Mouse (Mus musculus) erythroid progenitor cell, adult 5-6 weeks (primary cell): ENCODE results near the gene Bud23. TPM values are rescaled to one million over a fixed set of nuclear protein-coding genes. Genes with fewer than 3 reads are reported as not detected.

ENCODE experiments used
- ATAC-seq: replicated peaks from 2 replicates; pipeline ENCODE4 v1.8.0; 2016; ENCODE audit warnings: moderate number of reproducible peaks, mild to moderate bottlenecking, moderate TSS enrichment, inconsistent platforms; ENCODE audit not compliant: poor library complexity, low FRiP score, severe bottlenecking
- total RNA-seq, 2 experiments: library from RNA; stranded (forward) in 1 of 2; stranded (reverse) in 1 of 2; fragments of 150-400 nt in 1 of 2; fragments of 186-747, 209-891 nt in 1 of 2; gene quantifications; 2 replicates each; pipeline versions ENCODE4 v1.2.3 to v1.2.4; 2015 to 2017; ENCODE audit warnings: low replicate concordance in 2 of 2

Bud23 gene
- total RNA-seq, 2 experiments from 2014 or later = 7.6 to 34.8 TPM

DNA sequence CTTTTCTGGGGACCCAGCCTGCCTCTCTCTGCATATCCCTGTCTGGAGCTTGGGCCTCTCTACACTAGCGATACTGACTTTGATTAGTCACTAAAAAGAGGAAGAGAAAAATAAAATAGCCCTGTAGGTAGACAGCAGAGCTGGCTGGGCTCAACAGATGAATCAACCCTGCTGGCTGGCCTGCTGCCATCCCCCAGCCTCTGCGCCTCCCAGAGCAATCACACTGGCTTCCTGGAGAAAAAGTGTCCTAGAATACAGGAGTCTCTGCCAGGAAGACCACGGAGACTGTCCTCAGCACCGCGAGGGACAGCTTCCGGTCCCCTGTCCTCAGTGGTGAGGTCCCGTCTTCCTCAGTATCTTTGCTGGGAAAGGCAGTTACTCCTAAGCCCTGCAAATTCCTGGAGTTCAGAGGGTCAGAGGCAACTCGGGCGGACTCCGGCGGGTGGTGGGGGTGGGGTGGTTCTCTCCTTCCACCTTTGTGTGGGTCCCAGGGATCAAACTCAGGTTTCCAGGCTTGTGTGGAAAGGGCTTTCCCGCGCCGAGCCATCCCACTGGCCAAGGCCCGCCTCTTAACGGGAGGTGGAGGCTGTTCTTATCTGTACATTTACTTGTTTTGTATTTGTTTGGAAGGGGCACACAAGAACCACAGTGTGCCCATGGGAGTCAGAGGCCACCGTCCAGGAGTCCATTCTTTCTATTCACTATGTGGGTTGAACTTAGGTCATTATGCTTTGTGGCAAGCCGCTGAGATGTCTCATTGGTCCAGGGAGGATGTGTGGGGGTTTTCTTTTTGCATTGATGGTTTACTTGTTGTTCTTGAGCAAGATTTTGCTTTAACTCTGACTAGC is 35.5 kb downstream of the Bud23 start:
- no peak for ATAC-seq

DNA sequence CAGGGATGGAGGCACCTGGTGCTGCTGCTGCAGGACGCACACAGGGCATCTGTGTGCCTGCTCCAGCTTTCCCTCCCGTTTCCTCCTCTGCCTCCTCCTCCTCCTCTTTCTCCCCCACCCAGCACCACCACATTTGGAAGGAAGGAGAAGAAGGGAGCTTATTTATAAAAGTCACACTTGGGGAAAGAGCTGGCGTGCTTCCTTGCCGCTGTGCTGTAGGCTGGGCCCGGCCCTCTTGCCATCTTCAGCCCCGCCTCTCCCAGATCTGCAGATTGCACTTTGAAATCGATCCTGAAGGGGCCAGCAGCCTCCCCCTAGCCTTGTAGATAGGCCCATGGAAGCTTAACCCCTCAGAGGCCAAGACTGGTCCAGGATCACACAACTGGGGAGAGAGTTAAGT is 38.9 kb downstream of the Bud23 start:
- ATAC-seq = no peak

DNA sequence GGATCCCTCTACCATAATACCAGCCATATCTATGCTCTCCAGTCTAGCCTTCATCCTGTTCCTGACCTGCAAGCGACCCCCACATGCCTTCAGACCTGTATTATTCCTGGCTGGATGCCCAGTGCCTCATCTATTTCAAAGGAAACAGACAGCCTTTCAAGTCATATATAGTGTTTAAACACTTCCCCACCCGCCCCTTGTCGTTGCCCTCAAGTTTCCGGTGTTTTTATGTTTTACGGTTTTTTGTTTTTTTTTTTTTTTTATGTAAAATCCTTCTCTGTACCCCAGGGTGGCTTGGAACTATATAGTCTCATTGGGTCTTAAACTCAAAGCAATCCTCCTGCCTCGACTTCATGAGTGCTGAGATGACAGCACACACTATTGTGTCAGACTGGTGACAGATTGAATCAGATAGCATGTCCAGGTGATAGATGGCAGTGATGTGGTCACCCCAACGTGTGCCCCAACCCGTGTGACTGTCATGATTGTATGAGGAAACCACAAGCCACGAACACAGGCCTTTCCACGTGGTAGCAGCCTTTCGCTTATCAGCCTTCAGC is 40.0 kb downstream of the Bud23 start:
- ATAC-seq = no peak

DNA sequence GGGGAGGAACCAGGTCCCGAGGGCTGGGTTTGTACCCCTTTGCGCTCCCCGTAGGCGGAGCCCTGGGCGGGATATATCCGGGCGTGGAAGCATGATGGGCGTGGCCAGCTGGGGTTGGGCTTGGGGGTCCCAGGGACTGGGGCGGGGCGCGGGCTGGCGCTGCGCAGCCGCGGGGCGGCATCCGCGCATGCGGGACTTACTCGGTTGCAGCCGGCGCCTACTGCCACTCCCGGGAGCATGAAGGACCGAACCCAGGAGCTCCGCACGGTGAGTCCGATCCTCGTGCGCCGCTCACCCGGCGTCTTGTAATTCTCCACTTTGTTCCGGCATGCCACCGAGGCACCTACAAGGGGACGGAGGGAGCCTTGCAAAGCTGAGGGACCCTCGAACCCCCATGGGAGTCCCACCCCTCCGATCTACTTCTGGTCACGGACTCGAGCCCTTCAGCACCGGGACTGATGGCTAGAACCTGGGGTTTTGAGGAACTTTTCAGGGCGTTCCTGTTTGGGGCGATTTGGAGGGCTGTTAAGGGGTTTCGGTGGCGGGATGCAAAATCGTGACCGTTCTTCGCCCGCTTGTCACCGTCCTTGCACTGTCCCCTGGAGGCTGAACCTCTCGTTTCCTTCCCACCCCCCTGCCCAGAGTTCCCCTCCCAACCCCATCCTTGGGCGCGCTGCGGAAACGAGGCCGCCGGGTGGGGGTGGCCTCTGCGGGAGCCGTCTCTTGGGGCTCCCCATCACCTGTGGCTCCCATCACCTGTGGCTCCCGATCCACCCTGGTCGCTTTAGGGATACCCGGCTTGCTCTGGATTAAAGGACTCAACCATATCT is 41.2 kb downstream of the Bud23 start, which contains the start of gene Stx1a:
TSS of gene Stx1a (plus strand) at position 139 of the 830 bp plus-strand sequence.
- ATAC-seq = no peak

DNA sequence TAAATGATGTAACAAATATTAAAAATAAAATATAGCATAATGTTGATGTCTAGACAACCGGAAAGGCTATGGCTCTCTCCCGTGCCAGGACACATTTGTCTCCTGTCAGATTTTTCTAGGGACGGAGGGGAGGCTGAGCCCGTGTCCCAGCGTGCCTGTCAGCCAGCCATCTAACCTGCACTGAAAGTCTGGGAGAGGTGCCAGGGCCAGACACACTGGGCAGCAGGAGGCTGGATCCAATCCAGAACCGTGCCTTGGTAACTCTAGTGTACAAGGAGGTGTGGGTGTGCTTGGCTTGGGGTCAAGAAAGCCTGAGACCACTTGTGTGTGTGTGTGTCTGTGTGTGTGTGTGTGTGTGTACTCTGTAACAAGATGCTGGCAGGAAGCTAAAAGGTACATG is 42.9 kb downstream of the Bud23 start:
- ATAC-seq = no peak

DNA sequence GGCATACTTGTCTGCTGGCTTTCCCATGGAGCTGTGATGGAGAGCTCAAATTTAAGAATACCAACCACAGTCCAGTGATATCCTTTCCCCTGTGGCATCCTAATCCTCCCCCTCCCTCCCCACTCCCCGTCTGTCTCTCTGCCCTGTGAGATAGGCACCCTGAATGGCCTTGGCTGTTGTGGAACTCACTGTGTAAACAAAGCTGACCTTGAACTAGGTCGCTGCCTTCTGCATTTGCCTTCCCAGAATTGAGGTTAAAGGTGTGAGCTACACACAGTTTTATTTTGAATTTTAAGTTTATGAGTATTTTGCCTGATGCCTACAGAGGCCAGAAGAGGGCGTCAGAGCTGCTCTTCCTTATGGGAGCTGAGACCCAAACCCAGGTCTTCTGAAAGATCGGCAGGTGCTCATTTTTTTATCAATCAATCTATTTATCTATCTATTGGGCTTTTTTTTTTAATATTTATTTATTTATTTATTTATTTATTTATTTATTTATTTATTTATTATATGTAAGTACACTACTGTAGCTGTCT is 48.5 kb downstream of the Bud23 start:
- no peak for ATAC-seq

DNA sequence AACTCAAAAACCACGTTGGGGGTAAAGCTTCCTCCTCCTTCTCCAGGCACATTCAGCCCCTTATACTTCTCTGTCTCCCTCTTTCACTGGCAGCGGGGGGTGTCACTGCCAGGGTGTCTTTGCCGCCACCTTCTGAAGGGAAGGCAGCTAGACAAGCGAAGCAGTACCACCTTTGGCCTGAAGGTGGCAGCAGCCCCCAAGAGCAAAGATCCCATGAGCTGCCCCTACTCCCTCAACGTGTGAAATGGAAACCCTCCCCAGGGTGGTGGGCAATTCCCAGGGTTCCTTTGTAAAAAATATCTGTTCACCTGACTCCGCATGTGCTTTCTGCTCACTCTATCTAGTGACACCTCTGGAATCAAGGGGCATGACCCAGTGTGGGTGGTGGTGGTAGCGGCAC is 49.3 kb downstream of the Bud23 start:
- peak; percentile 79 for ATAC-seq

DNA sequence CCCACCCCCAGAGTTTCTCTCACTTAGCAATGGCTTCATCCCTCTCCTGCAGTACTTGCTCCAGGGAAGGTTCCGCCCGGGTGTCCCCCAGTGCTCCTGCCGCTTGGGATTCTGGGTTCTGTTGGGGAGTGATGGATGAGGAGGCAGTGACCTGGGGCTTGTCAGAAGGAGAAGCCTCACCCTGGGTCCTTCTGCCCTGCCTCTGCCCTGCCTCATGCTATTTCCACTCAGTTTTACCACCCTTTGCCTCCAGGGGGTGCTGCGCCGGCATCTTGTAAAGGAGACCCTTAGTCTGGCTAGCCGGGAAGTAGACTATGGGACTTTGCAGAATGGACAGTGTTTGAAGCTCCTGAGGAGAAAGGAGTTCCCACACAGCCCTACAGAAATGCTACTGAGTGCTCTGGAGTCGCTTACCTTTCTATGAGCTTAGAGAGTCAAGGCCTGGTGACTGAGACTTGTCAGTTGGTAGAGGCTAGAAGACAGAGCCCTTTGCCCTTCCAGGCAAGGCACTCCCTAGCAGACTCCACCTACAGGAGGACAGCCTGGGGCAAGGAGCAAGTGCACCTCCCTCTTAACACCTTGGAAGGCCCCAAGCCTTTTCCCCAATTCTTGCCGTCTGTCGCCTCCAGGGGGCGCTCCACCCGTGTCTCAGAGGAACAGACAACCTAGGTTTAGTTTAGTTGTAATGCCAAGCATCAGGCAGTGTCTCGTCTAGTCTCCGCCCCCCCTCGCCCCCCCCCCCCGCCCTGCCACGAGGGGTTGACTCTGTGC is 51.9 kb downstream of the Bud23 start:
- ATAC-seq = no peak

DNA sequence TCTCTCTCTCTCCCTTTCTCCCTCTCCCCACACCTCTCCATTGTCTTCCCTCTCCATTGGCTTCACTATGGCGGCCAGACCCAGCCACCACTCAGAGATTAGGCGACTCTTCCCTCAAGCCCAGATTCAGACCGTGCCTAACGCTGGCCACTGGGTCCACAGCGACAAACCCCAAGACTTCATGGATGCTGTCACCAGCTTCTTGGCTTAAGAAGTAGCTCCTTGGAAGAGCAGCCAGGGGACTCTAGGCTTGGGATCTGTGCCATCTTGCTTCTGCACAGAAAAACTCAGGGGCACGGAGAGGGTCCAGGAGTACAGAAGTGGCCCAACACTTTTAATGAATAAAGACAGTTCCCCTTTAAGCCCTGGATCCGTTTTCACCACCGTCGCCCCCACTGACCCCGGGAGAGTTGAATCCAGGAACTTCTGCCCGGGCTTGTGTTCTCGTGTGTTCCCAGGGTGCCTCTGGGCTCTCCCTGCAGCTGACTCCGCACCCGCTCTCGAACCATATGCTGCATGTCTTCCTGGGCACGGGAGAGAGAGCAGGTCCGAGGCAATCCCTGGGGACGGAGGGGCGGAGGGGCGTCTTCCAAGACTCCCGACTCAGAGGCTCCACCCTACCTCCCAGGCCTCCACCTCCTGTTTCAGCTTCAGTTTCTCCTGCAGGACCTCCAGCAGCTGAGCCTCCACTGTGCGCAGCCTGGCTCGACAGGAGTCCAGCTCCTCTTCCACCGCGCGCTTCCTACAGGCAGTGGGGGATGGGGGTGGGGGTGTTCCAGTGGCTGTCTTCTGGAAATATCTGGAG is 52.7 kb downstream of the Bud23 start:
- no peak for ATAC-seq

DNA sequence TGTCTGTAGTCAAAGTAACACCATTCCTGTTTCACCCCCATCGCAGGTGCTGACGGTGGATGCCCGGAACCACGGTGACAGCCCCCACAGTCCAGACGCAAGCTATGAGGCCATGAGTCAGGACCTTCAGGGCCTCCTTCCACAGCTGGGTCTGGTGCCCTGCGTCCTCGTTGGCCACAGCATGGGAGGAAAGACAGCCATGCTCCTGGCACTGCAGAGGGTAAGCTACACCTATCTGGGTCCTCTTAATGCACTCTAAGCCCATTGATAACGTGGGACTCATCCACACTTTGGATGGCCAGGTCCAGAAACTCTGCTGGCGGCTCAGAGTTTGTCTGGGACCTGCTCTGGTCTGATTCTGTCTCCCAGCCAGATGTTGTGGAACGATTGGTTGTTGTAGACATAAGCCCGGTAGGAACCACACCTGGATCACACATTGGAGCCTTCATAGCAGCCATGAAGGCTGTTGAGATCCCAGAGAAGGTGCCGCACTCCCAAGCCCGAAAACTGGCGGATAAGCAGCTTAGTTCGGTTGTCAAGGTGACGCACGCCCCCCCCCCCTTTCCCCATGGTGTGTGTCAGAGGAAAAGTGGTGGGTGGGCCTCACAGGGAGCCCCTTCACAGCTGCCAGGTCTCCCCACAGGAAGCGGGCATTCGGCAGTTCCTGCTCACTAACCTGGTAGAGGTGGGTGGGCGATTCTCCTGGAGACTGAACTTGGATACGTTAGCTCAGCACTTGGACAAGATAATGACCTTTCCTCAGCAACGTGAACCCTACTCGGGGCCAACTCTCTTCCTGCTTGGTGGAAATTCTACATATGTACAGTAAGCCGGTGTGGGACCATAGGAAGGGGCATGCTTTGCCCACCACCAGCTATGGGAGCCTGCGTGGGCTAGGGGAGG is 53.7 kb downstream of the Bud23 start:
- no peak for ATAC-seq

DNA sequence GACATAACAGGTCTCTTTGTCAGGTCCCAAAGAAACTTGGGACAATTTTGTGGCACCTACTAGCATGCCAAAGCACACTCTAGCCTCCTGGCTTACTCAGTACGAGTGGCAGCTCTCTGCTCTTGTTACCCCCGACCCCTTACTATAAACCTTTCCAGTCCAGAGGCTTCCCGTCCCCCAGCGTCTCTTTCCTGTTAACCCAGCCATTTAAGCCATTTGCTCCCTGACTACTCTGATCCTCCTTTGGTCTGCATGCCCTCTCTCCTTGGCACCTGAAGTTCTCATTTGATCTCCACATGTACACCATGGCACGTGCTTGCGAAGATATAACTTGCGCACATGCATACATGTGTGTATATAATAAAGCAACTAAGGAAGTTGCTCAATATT is 54.4 kb downstream of the Bud23 start:
- ATAC-seq = no peak

DNA sequence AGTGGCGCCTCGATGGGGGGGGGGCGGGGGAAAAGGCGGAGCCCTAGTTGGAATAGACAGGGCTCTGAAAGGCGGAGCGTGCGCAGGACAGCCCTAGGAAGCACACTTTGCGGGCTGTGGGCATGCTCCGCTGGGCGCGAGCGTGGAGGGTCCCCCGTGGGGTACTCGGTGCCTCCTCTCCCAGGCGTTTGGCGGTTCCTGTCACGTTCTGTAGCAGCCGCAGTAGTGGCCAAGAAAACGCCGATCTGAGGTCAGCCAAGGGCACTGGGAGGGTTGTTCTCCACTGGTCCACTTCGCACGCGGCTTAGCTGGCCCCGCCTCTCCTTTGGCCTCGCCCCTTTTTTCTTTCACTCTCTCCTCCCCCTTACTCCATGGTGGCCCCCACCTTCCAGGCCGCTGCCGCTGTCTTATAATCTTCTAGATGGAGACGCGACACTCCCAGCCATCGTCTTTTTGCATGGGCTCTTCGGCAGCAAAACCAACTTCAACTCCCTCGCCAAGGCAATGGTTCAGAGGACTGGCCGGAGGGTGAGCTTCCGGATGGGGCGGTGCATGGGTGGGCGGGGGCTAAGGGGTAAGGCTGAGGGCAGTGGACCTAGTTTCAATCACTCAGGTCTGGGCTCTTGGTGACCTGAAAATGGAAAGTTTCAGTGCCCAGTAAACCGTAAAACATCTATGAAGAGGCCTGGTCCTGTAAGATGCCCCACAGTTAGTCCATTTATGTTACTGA is 55.0 kb downstream of the Bud23 start:
- peak; percentile 64 for ATAC-seq

DNA sequence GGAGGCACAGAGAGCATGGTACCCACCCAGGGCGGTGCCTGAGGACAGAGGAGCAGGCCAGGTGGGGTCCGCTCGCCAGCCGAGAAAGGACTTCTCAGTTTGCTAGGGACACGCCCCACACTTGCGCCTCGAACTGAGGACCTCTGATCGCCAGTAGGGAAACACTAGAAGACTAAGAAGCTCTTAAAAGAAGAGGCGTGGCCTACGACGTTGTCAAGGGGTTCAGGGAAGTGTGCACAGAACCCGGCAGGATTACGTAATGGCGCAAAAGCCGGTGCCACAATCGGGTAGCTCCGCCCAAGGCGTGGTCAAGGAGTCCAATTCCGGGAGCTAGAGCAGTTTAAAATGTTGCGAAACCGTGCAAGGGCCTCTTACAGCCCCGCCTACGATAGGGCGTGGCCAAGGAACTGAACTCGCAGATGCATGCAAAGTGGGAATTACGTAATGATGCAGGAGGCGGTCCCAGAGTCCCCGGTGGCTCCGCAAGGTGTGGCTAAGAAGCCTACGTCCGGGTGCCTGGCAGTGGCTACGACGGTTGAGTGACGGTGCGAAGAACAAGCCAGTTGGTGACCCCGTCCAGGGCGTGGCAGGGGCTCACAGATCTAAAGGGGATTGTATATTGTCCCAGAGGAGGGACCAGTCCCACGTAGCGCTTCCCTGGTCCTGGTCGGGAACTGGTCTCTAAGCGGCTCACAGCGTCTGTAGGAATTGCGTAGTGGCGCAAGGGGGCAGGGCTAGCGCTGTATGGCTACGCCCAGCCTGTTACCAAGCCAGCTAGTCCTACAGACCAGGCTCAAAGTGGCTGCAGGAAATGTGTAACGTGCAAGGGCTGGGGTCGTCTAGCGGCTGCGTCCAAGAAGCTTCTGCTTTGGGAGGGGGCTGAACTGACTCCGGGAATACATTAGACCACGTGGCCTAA is 55.8 kb downstream of the Bud23 start, which contains the start of gene Abhd11:
TSS of gene Abhd11 (plus strand) at position 482 of the 919 bp plus-strand sequence.
- ATAC-seq = peak; percentile 83

DNA sequence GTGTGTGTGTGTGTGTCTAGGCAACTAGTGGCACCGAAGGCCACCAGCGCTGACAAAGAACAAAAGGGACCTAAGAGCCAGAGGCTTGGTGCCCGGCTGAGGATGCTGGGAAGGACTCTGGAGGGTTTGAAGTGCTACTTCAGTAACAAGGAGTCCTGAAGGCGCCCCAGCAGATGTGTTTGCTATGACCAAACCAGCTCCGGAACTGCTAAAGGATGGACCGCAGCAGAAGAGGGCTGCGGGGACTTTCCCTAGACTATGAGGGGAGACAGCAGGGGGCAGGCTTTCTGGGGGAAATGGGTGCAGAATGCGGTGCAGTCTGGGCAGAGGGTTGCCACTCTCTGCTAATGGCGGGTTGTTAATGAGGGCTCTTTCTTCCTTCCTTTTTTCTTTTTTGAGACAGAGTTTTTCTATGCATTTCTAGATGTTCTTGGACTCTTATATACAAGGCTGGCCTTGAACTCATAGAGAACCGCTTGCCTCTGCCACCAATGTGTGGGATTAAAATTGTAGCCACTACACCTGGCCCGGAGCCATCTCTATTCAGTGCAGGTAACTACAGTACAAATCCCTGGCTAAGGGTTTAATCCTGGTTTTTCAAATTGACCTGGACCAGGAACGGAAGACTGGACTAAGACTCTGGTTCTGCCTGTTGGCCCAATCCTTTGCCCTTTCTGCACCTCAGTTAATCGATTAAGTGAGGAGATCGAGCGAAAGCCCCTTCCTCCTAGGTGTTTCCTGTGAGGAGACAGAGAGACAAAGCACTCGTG is 56.8 kb downstream of the Bud23 start:
- no peak for ATAC-seq
